Mouse (Mus musculus): ENCODE measurements around the gene Fbxw21.

DNA sequence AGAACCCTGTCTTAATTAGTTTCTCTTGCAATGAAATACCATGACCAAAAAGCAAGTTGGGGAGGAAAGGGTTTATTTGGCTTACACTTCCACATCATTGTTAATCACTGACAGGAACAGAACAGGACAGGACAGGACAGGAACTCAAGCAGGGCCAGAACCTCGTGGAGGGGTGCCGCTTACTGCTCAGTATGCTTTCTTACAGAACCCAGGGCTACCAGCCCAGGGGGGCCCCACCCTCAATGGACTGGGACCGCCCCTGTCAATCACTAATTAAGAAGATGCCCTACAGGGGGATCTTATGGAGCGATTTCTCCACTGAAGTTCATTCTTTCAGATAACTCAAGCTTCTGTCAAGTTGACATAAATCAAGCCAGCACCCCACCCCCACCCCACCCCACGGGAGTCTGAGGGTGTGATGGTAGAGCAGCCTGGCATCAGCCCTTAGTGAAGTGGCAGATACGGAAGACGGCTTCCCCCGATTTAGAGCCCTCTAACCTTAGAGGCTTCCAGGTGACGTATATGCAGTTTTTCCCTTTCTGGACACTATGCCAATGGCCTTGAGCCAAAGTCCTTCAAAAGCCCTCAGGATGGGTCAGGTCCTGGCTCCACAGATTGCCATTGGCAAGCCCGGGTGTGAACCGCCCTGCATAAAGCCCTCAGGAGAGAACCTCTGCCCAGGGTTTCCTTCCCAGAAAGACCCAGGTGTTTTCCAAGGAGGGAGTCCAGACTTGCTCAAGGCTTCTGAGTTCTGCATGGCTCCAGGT, 67.9 kb downstream of the Fbxw21 start:
- TF ChIP-seq CTCF (conservative IDR thresholded peaks at IDR 0.05 in 1 of 2, IDR thresholded peaks at IDR 0.05 in 1 of 2; ENCODE audit: low read depth in 2 of 2, low read length in 2 of 2) = no peak
- TF ChIP-seq ELF1 (IDR thresholded peaks at IDR 0.05; ENCODE audit: low read depth, low read length) = no peak
- no peak for TF ChIP-seq ZNF384 (IDR thresholded peaks at IDR 0.05; ENCODE audit: low read depth, low read length)
- TF ChIP-seq POLR2A (IDR thresholded peaks at IDR 0.05; ENCODE audit: low read depth, low read length) = no peak
- no peak for TF ChIP-seq E2F4 (IDR thresholded peaks at IDR 0.05; ENCODE audit: insufficient replicate concordance, low read depth, low read length)
- no peak for TF ChIP-seq MEF2A (IDR thresholded peaks at IDR 0.05; ENCODE audit: borderline replicate concordance, low read depth, low read length)
- TF ChIP-seq NRF1 (IDR thresholded peaks at IDR 0.05; ENCODE audit: low read depth, low read length) = no peak
- TF ChIP-seq MAFK (IDR thresholded peaks at IDR 0.05; ENCODE audit: insufficient replicate concordance, low read length) = no peak
- no peak for TF ChIP-seq ZC3H11A (IDR thresholded peaks at IDR 0.05; ENCODE audit: low read depth, low read length)
- TF ChIP-seq MYC (IDR thresholded peaks at IDR 0.05; ENCODE audit: low read depth, low read length) = no peak
- no peak for TF ChIP-seq EP300 (IDR thresholded peaks at IDR 0.05; ENCODE audit: low read length)
- no peak for TF ChIP-seq ETS1 (conservative IDR thresholded peaks at IDR 0.05; ENCODE audit: low read depth, low read length)
- no peak for TF ChIP-seq RAD21 (IDR thresholded peaks at IDR 0.05; ENCODE audit: low read depth, low read length)

All from CH12.LX (cell line).